11 mouse cellular contexts compared by ENCODE assay signal in genomic region chr8:105025050-105025449, GRCm38 (mm10). TPM values are rescaled to one million over a fixed set of nuclear protein-coding genes. Genes with fewer than 3 reads are reported as not detected.
DNase-seq lines count a peak whose midpoint lies in the region; ATAC-seq and TF ChIP-seq lines count a peak whose summit lies in the region.
"Had no signal": no experiment of that assay in that cellular context is flagged by ENCODE, and none has a peak within 500 bp of the region (broad histone marks: within the 10 kb centered on the region; RNA-seq: fewer than 3 reads in every experiment).

No protein-coding gene starts in this region.

- 46% methylated on average over 2 of the region's 2 CpGs for WGBS in heart, embryonic 12.5 days
- WGBS in midbrain, postnatal 0 days, result 64% methylated on average over 2 of the region's 2 CpGs
- 60% methylated on average over 2 of the region's 2 CpGs for WGBS in midbrain, embryonic 10.5 days
- 77% methylated on average over 2 of the region's 2 CpGs for WGBS in small intestine, adult 2 months

- no peak overlapping the region for H3K9ac ChIP-seq in heart, embryonic 12.5 days
- no peak overlapping the region for H3K9ac ChIP-seq in midbrain, postnatal 0 days (replicated peaks; ENCODE audit: low read length, poor library complexity, severe bottlenecking)
- H3K9ac ChIP-seq: neural tube, embryonic 12.5 days had no signal

- no peak overlapping the region for H3K4me2 ChIP-seq in heart, embryonic 12.5 days
- no peak overlapping the region for H3K4me2 ChIP-seq in midbrain, postnatal 0 days (ENCODE audit: low read depth, low read length, poor library complexity, severe bottlenecking)
- H3K4me2 ChIP-seq: neural tube, embryonic 12.5 days had no signal

- no peaks in the 10 kb centered on the region for H3K36me3 ChIP-seq in heart, embryonic 12.5 days
- no peaks in the 10 kb centered on the region for H3K36me3 ChIP-seq in midbrain, postnatal 0 days (ENCODE audit: insufficient read depth, low read length)
- no peaks in the 10 kb centered on the region for H3K36me3 ChIP-seq in midbrain, embryonic 10.5 days
- no peaks in the 10 kb centered on the region for H3K36me3 ChIP-seq in small intestine, adult 2 months (ENCODE audit: control insufficient read depth, insufficient read depth, low read length)
- H3K36me3 ChIP-seq: neural tube, embryonic 12.5 days had no signal

- no peak for TF ChIP-seq POLR2A in small intestine, adult 2 months (IDR thresholded peaks at IDR 0.05; ENCODE audit: low read depth, low read length)

- H3K9me3 ChIP-seq in heart, embryonic 12.5 days (replicated peaks), result 0 out of 2 replicates have a peak, but pooled peaks cover 5% of the 10 kb centered on the region
- no peaks in the 10 kb centered on the region for H3K9me3 ChIP-seq in midbrain, postnatal 0 days (ENCODE audit: low read length)
- H3K9me3 ChIP-seq in midbrain, embryonic 10.5 days (replicated peaks), result no peaks in the 10 kb centered on the region
- H3K9me3 ChIP-seq: neural tube, embryonic 12.5 days had no signal

- no peaks in the 10 kb centered on the region for H3K4me1 ChIP-seq in heart, embryonic 12.5 days (replicated peaks)
- no peaks in the 10 kb centered on the region for H3K4me1 ChIP-seq in midbrain, postnatal 0 days (ENCODE audit: insufficient read depth, low read length)
- no peaks in the 10 kb centered on the region for H3K4me1 ChIP-seq in midbrain, embryonic 10.5 days
- peaks cover 3% of the 10 kb centered on the region; the same call in 1 of the 2 replicates for H3K4me1 ChIP-seq in small intestine, adult 2 months (ENCODE audit: control insufficient read depth, insufficient read depth, insufficient read length, low read length)
- H3K4me1 ChIP-seq: neural tube, embryonic 12.5 days had no signal

- no peaks in the 10 kb centered on the region for H3K27me3 ChIP-seq in heart, embryonic 12.5 days (replicated peaks)
- no peaks in the 10 kb centered on the region for H3K27me3 ChIP-seq in midbrain, postnatal 0 days (ENCODE audit: insufficient read depth, low read length)
- no peaks in the 10 kb centered on the region for H3K27me3 ChIP-seq in midbrain, embryonic 10.5 days (ENCODE audit: low read depth, poor library complexity, severe bottlenecking)
- H3K27me3 ChIP-seq in small intestine, adult 2 months (ENCODE audit: control insufficient read depth, insufficient read depth, low read length), result no peaks in the 10 kb centered on the region
- H3K27me3 ChIP-seq: neural tube, embryonic 12.5 days had no signal

- TF ChIP-seq CTCF in midbrain, postnatal 0 days (IDR thresholded peaks at IDR 0.05), result 0 out of 2 replicates have a peak, but pooled peaks have one; percentile 22
- peak; percentile 60; the same call in 1 of the 2 replicates for TF ChIP-seq CTCF in small intestine, adult 2 months (IDR thresholded peaks at IDR 0.05; ENCODE audit: extremely low read depth, insufficient read length, insufficient replicate concordance, low read depth, low read length)

- H3K4me3 ChIP-seq in heart, embryonic 12.5 days, result no peak overlapping the region
- H3K4me3 ChIP-seq in midbrain, postnatal 0 days (ENCODE audit: low read depth, low read length), result no peak overlapping the region
- H3K4me3 ChIP-seq in midbrain, embryonic 10.5 days, result no peak overlapping the region
- no peak overlapping the region for H3K4me3 ChIP-seq in small intestine, adult 2 months (ENCODE audit: low read depth, low read length)
- H3K4me3 ChIP-seq: neural tube, embryonic 12.5 days had no signal

- peak; percentile 31 for DNase-seq in heart, adult 11 months
- peak; percentile 1 for DNase-seq in midbrain, postnatal 0 days (ENCODE audit: low spot score)
- no peak for DNase-seq in midbrain, embryonic 10.5 days (ENCODE audit: low spot score)
- peak; percentile 48 for DNase-seq in c-Kit-positive CD71-positive TER-119-negative erythroid progenitor cells, embryonic 14.5 days (ENCODE audit: low read depth)
- no peak for DNase-seq in ovary, adult 18-20 months (ENCODE audit: low spot score)
- no peak for DNase-seq in cerebellum, adult 8-10 months

- no peak overlapping the region for H3K27ac ChIP-seq in heart, embryonic 12.5 days (ENCODE audit: poor library complexity, severe bottlenecking)
- no peak overlapping the region for H3K27ac ChIP-seq in midbrain, postnatal 0 days (ENCODE audit: low read depth, low read length)
- no peak overlapping the region for H3K27ac ChIP-seq in midbrain, embryonic 10.5 days (replicated peaks)
- no peak overlapping the region for H3K27ac ChIP-seq in small intestine, adult 2 months (ENCODE audit: insufficient read depth, low read depth, low read length)
- H3K27ac ChIP-seq: neural tube, embryonic 12.5 days had no signal

- ATAC-seq in heart, embryonic 12.5 days (ENCODE audit: insufficient number of reproducible peaks, low FRiP score), result no peak
- ATAC-seq in midbrain, postnatal 0 days (ENCODE audit: low FRiP score), result no peak

RNA-seq across cellular contexts. Expression of gene Ces3a, which starts 23.4 kb away (rescaled TPM):
- polyA plus RNA-seq in heart, embryonic 12.5 days (2016; fragmentation: Nextera tagmentation; extraction: Ambion mirVana), result not detected in 2 replicates
- not detected in 2 replicates for total RNA-seq in midbrain, postnatal 0 days (2014; rRNA removed)
- polyA plus RNA-seq in midbrain, postnatal 0 days (2015; fragmentation: Nextera tagmentation; extraction: Ambion mirVana), result not detected in 2 replicates
- polyA plus RNA-seq in midbrain, embryonic 10.5 days (2016; fragmentation: Nextera tagmentation; extraction: Ambion mirVana), result not detected in 2 replicates
- 0.22 and 1.3 TPM in 2 replicates for polyA plus RNA-seq in small intestine, adult 2 months (2012; rRNA removed)
- total RNA-seq: heart, postnatal 14 days had no signal
- polyA plus RNA-seq: limb, embryonic 14.5 days; neural tube, embryonic 12.5 days had no signal

RNA-seq across cellular contexts. Expression of gene Ces2h, which starts 24.4 kb away (rescaled TPM):
- not detected in 2 replicates for polyA plus RNA-seq in heart, embryonic 12.5 days (2016; fragmentation: Nextera tagmentation; extraction: Ambion mirVana)
- total RNA-seq in midbrain, postnatal 0 days (2014; rRNA removed), result not detected in 2 replicates
- polyA plus RNA-seq in midbrain, postnatal 0 days (2015; fragmentation: Nextera tagmentation; extraction: Ambion mirVana), result not detected in 2 replicates
- not detected in 2 replicates for polyA plus RNA-seq in midbrain, embryonic 10.5 days (2016; fragmentation: Nextera tagmentation; extraction: Ambion mirVana)
- 0.24 and 0.43 TPM in 2 replicates for polyA plus RNA-seq in small intestine, adult 2 months (2012; rRNA removed)
- total RNA-seq: heart, postnatal 14 days had no signal
- polyA plus RNA-seq: limb, embryonic 14.5 days; neural tube, embryonic 12.5 days had no signal

RNA-seq across cellular contexts. Expression of gene Ces3b, which starts 58.5 kb away (rescaled TPM):
- not detected in 2 replicates for polyA plus RNA-seq in heart, embryonic 12.5 days (2016; fragmentation: Nextera tagmentation; extraction: Ambion mirVana)
- not detected in 2 replicates for total RNA-seq in midbrain, postnatal 0 days (2014; rRNA removed)
- polyA plus RNA-seq in midbrain, postnatal 0 days (2015; fragmentation: Nextera tagmentation; extraction: Ambion mirVana), result not detected in 2 replicates
- not detected in 2 replicates for polyA plus RNA-seq in midbrain, embryonic 10.5 days (2016; fragmentation: Nextera tagmentation; extraction: Ambion mirVana)
- polyA plus RNA-seq in small intestine, adult 2 months (2012; rRNA removed), result 0.18 TPM in 1 of 2 replicates, not detected in the other
- total RNA-seq: heart, postnatal 14 days had no signal
- polyA plus RNA-seq: limb, embryonic 14.5 days; neural tube, embryonic 12.5 days had no signal

Comparison
In these comparisons a context has a peak if more than half of its experiments do, and no peak if none do; other contexts are left out.
1. DNase-seq: peak in heart, adult 11 months (single experiment), midbrain, postnatal 0 days (single experiment) and c-Kit-positive CD71-positive TER-119-negative erythroid progenitor cells, embryonic 14.5 days (single experiment); none in midbrain, embryonic 10.5 days (single experiment), ovary, adult 18-20 months (single experiment) and cerebellum, adult 8-10 months (single experiment).